Mouse (Mus musculus) CH12.LX (cell line): ENCODE measurements around the gene Thap8. TPM values are rescaled to one million over a fixed set of nuclear protein-coding genes. Genes with fewer than 3 reads are reported as not detected.

Source experiments
- DNase-seq: peaks from one replicate; pipeline ENCODE4 v3.0.0-alpha.2; 2013; ENCODE audit errors: extremely low read depth
- H3K27ac ChIP-seq: 2 replicates; pipeline ENCODE4 v1.5.1; 2012; ENCODE audit warnings: low read depth, mild to moderate bottlenecking, control low read depth, moderate library complexity; ENCODE audit not compliant: insufficient read depth
- H3K27me3 ChIP-seq: replicated peaks from 2 replicates; pipeline ENCODE3; 2012; ENCODE audit warnings: inconsistent platforms
- H3K36me3 ChIP-seq, 2 experiments: replicated peaks in 1 of 2; 2 replicates each; pipeline versions ENCODE3 to v1.6.1; 2012; ENCODE audit warnings: inconsistent platforms in 1 of 2, low read length in 1 of 2, mild to moderate bottlenecking in 1 of 2, mixed read lengths in 1 of 2, moderate library complexity in 1 of 2; ENCODE audit not compliant: control insufficient read depth in 1 of 2, insufficient read depth in 1 of 2
- H3K4me1 ChIP-seq, 2 experiments: 2 replicates each; pipeline ENCODE4 v1.6.1; 2012; ENCODE audit warnings: inconsistent platforms in 1 of 2, moderate library complexity in 1 of 2; ENCODE audit not compliant: insufficient read depth in 2 of 2, control insufficient read depth in 1 of 2
- H3K4me2 ChIP-seq: 2 replicates; pipeline ENCODE4 v1.6.1; 2012; ENCODE audit warnings: low read depth, mild to moderate bottlenecking, control low read depth; ENCODE audit not compliant: poor library complexity, insufficient read depth, severe bottlenecking
- H3K4me3 ChIP-seq, 3 experiments: fragments of 150-350 bp in 1 of 3; sonication (generic) in 1 of 3; replicated peaks in 1 of 3; 2 replicates each; pipeline versions ENCODE3 to v1.5.1; 2011 to 2012; ENCODE audit warnings: low read depth in 2 of 3, low read length in 2 of 3, mild to moderate bottlenecking in 2 of 3, moderate library complexity in 2 of 3, control low read depth in 1 of 3, improper control_type of control experiment in 1 of 3, inconsistent platforms in 1 of 3, mixed read lengths in 1 of 3; ENCODE audit not compliant: poor library complexity in 1 of 3
- H3K79me2 ChIP-seq: replicated peaks from 2 replicates; pipeline ENCODE4 v1.6.1; 2012; ENCODE audit warnings: mild to moderate bottlenecking, moderate library complexity; ENCODE audit not compliant: control insufficient read depth, poor library complexity, insufficient read depth, severe bottlenecking; ENCODE audit errors: extremely low read depth
- H3K9ac ChIP-seq: 2 replicates; pipeline ENCODE4 v1.6.1; 2012; ENCODE audit warnings: low read depth, mild to moderate bottlenecking, control low read depth, moderate library complexity; ENCODE audit not compliant: insufficient read depth
- H3K9me3 ChIP-seq: replicated peaks from 2 replicates; pipeline ENCODE3; 2012; ENCODE audit warnings: low read length, inconsistent platforms, mixed read lengths
- BHLHE40 ChIP-seq: IDR thresholded peaks from 2 replicates; pipeline ENCODE4 v1.6.1; 2011; ENCODE audit warnings: mild to moderate bottlenecking, low read depth, low read length, improper control_type of control experiment
- CTCF ChIP-seq, 2 experiments: IDR thresholded peaks in 1 of 2; conservative IDR thresholded peaks in 1 of 2; 2 replicates each; pipeline ENCODE4 v1.5.1; 2011 to 2012; ENCODE audit warnings: low read depth in 2 of 2, low read length in 2 of 2, improper control_type of control experiment in 1 of 2, inconsistent platforms in 1 of 2, mild to moderate bottlenecking in 1 of 2, moderate library complexity in 1 of 2
- E2F4 ChIP-seq: IDR thresholded peaks from 2 replicates; pipeline ENCODE4 v1.6.1; 2011; ENCODE audit warnings: low read depth, low read length, improper control_type of control experiment; ENCODE audit not compliant: insufficient replicate concordance
- ELF1 ChIP-seq: IDR thresholded peaks from 2 replicates; pipeline ENCODE4 v1.6.1; 2014; ENCODE audit warnings: low read depth, mild to moderate bottlenecking, inconsistent platforms, low read length, improper control_type of control experiment
- EP300 ChIP-seq: IDR thresholded peaks from 2 replicates; pipeline ENCODE4 v1.6.1; 2011; ENCODE audit warnings: low read length, improper control_type of control experiment
- GABPA ChIP-seq: IDR thresholded peaks from 2 replicates; pipeline ENCODE4 v1.6.1; 2012; ENCODE audit warnings: low read depth, low read length, improper control_type of control experiment, inconsistent platforms; ENCODE audit not compliant: insufficient replicate concordance
- JUND ChIP-seq: conservative IDR thresholded peaks from 2 replicates; pipeline ENCODE4 v1.6.1; 2011; ENCODE audit warnings: low read depth, low read length, improper control_type of control experiment
- MAFK ChIP-seq: IDR thresholded peaks from 2 replicates; pipeline ENCODE4 v1.6.1; 2011; ENCODE audit warnings: low read length, improper control_type of control experiment; ENCODE audit not compliant: insufficient replicate concordance
- MAX ChIP-seq: IDR thresholded peaks from 2 replicates; pipeline ENCODE4 v1.6.1; 2011; ENCODE audit warnings: low read length, improper control_type of control experiment
- MAZ ChIP-seq: IDR thresholded peaks from 2 replicates; pipeline ENCODE4 v1.6.1; 2012; ENCODE audit warnings: low read depth, mild to moderate bottlenecking, inconsistent platforms, low read length, improper control_type of control experiment, moderate library complexity
- MEF2A ChIP-seq: IDR thresholded peaks from 2 replicates; pipeline ENCODE4 v1.6.1; 2014; ENCODE audit warnings: low read depth, mild to moderate bottlenecking, inconsistent platforms, low read length, improper control_type of control experiment, borderline replicate concordance
- MXI1 ChIP-seq: IDR thresholded peaks from 2 replicates; pipeline ENCODE4 v1.6.1; 2011; ENCODE audit warnings: mild to moderate bottlenecking, low read depth, low read length, improper control_type of control experiment
- MYC ChIP-seq: IDR thresholded peaks from 2 replicates; pipeline ENCODE4 v1.6.1; 2011; ENCODE audit warnings: low read depth, mild to moderate bottlenecking, improper control_type of control experiment, low read length
- NELFE ChIP-seq: IDR thresholded peaks from 2 replicates; pipeline ENCODE4 v1.6.1; 2011; ENCODE audit warnings: low read depth, low read length, improper control_type of control experiment
- NRF1 ChIP-seq: IDR thresholded peaks from 2 replicates; pipeline ENCODE4 v1.6.1; 2014; ENCODE audit warnings: low read depth, mild to moderate bottlenecking, inconsistent platforms, low read length, improper control_type of control experiment, moderate library complexity
- PAX5 ChIP-seq: IDR thresholded peaks from 2 replicates; pipeline ENCODE4 v1.6.1; 2012; ENCODE audit warnings: low read length, inconsistent platforms, mixed read lengths
- POLR2A ChIP-seq: IDR thresholded peaks from 2 replicates; pipeline ENCODE4 v1.6.1; 2011; ENCODE audit warnings: low read depth, mild to moderate bottlenecking, improper control_type of control experiment, low read length
- POLR2AphosphoS2 ChIP-seq: IDR thresholded peaks from 2 replicates; pipeline ENCODE4 v1.6.1; 2011; ENCODE audit warnings: low read depth, low read length, improper control_type of control experiment
- RAD21 ChIP-seq: IDR thresholded peaks from 2 replicates; pipeline ENCODE4 v1.6.1; 2011; ENCODE audit warnings: low read depth, mild to moderate bottlenecking, low read length, improper control_type of control experiment, moderate library complexity
- RCOR1 ChIP-seq: conservative IDR thresholded peaks from 2 replicates; pipeline ENCODE4 v1.6.1; 2012; ENCODE audit warnings: low read depth, mild to moderate bottlenecking, inconsistent platforms, low read length, improper control_type of control experiment
- SMC3 ChIP-seq: IDR thresholded peaks from 2 replicates; pipeline ENCODE4 v1.6.1; 2011; ENCODE audit warnings: low read depth, low read length, improper control_type of control experiment
- TCF12 ChIP-seq: IDR thresholded peaks from 2 replicates; pipeline ENCODE4 v1.6.1; 2014; ENCODE audit warnings: low read depth, mild to moderate bottlenecking, inconsistent platforms, low read length, improper control_type of control experiment
- UBTF ChIP-seq: IDR thresholded peaks from 2 replicates; pipeline ENCODE4 v1.6.1; 2012; ENCODE audit warnings: low read depth, mild to moderate bottlenecking, inconsistent platforms, low read length, improper control_type of control experiment, moderate library complexity
- USF2 ChIP-seq: conservative IDR thresholded peaks from 2 replicates; pipeline ENCODE4 v1.6.1; 2011; ENCODE audit warnings: low read depth, low read length, improper control_type of control experiment
- ZC3H11A ChIP-seq: IDR thresholded peaks from 2 replicates; pipeline ENCODE4 v1.6.1; 2012; ENCODE audit warnings: low read depth, mild to moderate bottlenecking, inconsistent platforms, low read length, improper control_type of control experiment
- ZKSCAN1 ChIP-seq: IDR thresholded peaks from 2 replicates; pipeline ENCODE4 v1.6.1; 2012; ENCODE audit warnings: low read depth, inconsistent platforms, low read length, improper control_type of control experiment, borderline replicate concordance
- ZNF384 ChIP-seq: IDR thresholded peaks from 2 replicates; pipeline ENCODE4 v1.6.1; 2012; ENCODE audit warnings: low read depth, low read length, improper control_type of control experiment, inconsistent platforms
- dilution Hi-C: fragments of 300-500 bp; cut with MboI; formaldehyde crosslinking; loops from 2 replicates; pipeline ENCODE4 v1.14.3; 2020; ENCODE audit warnings: low sequenced_read_pairs; ENCODE audit not compliant: extremely low pct_unique_long_range_greater_than_20kb, extremely low pct_ligation_motif_present
- in situ Hi-C: fragments of 300-500 bp; cut with MboI; formaldehyde crosslinking; loops from 3 replicates; pipeline ENCODE4 v1.14.3; 2019; ENCODE audit warnings: low sequenced_read_pairs, low pct_ligation_motif_present, low pct_unique_long_range_greater_than_20kb, mixed read lengths
- polyA plus RNA-seq: library from polyadenylated mRNA; unstranded; fragments of >175 nt; gene quantifications from 2 replicates; pipeline ENCODE4 v1.2.1, GENCODE M21; 2012; ENCODE audit warnings: low read depth; ENCODE audit not compliant: insufficient read length
- total RNA-seq, 2 experiments: library from RNA; depleted of rRNA; stranded (reverse); fragments of 300-350 nt in 1 of 2; fragments of >200 nt in 1 of 2; gene quantifications; 2 replicates each; pipeline ENCODE4 v1.2.3; 2012 to 2014

Thap8 gene
- total and polyA plus RNA-seq, 3 experiments, result 0.23 to 0.38 TPM; not detected in 1

- Histone ChIP-seq H3K27me3 (no peaks in the 10 kb centered on the region), H3K27ac (no peak overlapping the region)
- dilution Hi-C loops, result no loop called here
- TF ChIP-seq RCOR1 (no peak), CTCF (conservative IDR thresholded peaks at IDR 0.05 in 1 of 2, IDR thresholded peaks at IDR 0.05 in 1 of 2; ENCODE audit: low read depth in 2 of 2, low read length in 2 of 2) (no peak), ZNF384 (no peak), ZC3H11A (no peak), NELFE (no peak), RAD21 (no peak), BHLHE40 (no peak), SMC3 (no peak), JUND (no peak), PAX5 (no peak), ELF1 (no peak), TCF12 (no peak), EP300 (no peak), MAZ (no peak), POLR2A (no peak)
- TF ChIP-seq, all 38 proteins: peak for 0
- H3K9me3 ChIP-seq, result no peaks in the 10 kb centered on the region
- H3K4me1 ChIP-seq, result peaks cover 0 to 5% of the 10 kb centered on the region in 2 experiments; a peak in 2 of 4 replicates
- H3K36me3 ChIP-seq, result peaks cover 66 to 88% of the 10 kb centered on the region in 2 experiments
- H3K79me2 ChIP-seq, result no peaks in the 10 kb centered on the region
- in situ Hi-C loops, result no loop called here
- H3K9ac ChIP-seq, result no peak overlapping the region
- no peak overlapping the region for H3K4me2 ChIP-seq
- H3K4me3 ChIP-seq, result no peak overlapping the region
- DNase-seq, result no peak
Measured at GRCm38 (mm10) chr7:30265935-30266334, 14.0 kb upstream of the Thap8 start.

GRCm38 (mm10) chr7:30266780-30267179 is 13.1 kb upstream of the Thap8 start:
- Histone ChIP-seq H3K4me3 (no peak overlapping the region), H3K36me3 (peaks cover 69 to 88% of the 10 kb centered on the region in 2 experiments), H3K4me1 (peaks cover 0 to 5% of the 10 kb centered on the region in 2 experiments; a peak in 2 of 4 replicates), H3K4me2 (no peak overlapping the region), H3K9ac (no peak overlapping the region), H3K9me3 (no peaks in the 10 kb centered on the region), H3K27me3 (no peaks in the 10 kb centered on the region), H3K27ac (no peak overlapping the region), H3K79me2 (no peaks in the 10 kb centered on the region)
- no peak for DNase-seq
- no peak for TF ChIP-seq POLR2A
- no peak for TF ChIP-seq MYC
- TF ChIP-seq UBTF, result no peak
- TF ChIP-seq POLR2AphosphoS2, result no peak
- no peak for TF ChIP-seq GABPA
- no peak for TF ChIP-seq USF2
- no peak for TF ChIP-seq ELF1
- TF ChIP-seq MAX, result no peak
- no peak for TF ChIP-seq ZKSCAN1
- no peak for TF ChIP-seq RCOR1
- TF ChIP-seq MAZ, result no peak
- TF ChIP-seq MXI1, result no peak
- no peak for TF ChIP-seq MEF2A
- TF ChIP-seq RAD21, result no peak
- no peak for TF ChIP-seq MAFK
- TF ChIP-seq NRF1, result no peak
- TF ChIP-seq EP300, result no peak
- no peak for TF ChIP-seq TCF12
- no peak for TF ChIP-seq BHLHE40
- no peak for TF ChIP-seq E2F4
- dilution Hi-C loops, result no loop called here
- in situ Hi-C loops, result no loop called here
